Mouse (Mus musculus) neural tube, embryonic 13.5 days (tissue): ENCODE results near the gene 4930452B06Rik. TPM values are rescaled to one million over a fixed set of nuclear protein-coding genes. Genes with fewer than 3 reads are reported as not detected.
"Not testable (repeated sequence)": the region's sequence is repeated elsewhere in the genome, so short reads cannot be mapped to it uniquely, and the experiment has no call there.

Source experiments
- ATAC-seq: fragments of 200-750 bp; cut with Nextera tagmentation; 2 replicates; pipeline ENCODE4 v1.8.0; 2017; ENCODE audit warnings: low read depth, mild to moderate bottlenecking, moderate TSS enrichment, moderate library complexity
- H3K27ac ChIP-seq: fragments of 300-500 bp; sonication (generic); replicated peaks from 2 replicates; pipeline ENCODE4 v1.5.1; 2015; ENCODE audit warnings: moderate library complexity, mild to moderate bottlenecking, inconsistent platforms
- H3K27me3 ChIP-seq: fragments of 300-500 bp; sonication (generic); 2 replicates; pipeline ENCODE4 v1.6.1; 2015; ENCODE audit warnings: mild to moderate bottlenecking, inconsistent platforms
- H3K36me3 ChIP-seq: fragments of 300-500 bp; sonication (generic); 2 replicates; pipeline ENCODE4 v1.6.1; 2015; ENCODE audit warnings: mild to moderate bottlenecking, inconsistent platforms
- H3K4me1 ChIP-seq: fragments of 300-500 bp; sonication (generic); replicated peaks from 2 replicates; pipeline ENCODE4 v1.6.1; 2015; ENCODE audit warnings: inconsistent platforms
- H3K4me2 ChIP-seq: fragments of 300-500 bp; sonication (generic); 2 replicates; pipeline ENCODE4 v1.6.1; 2015; ENCODE audit warnings: inconsistent platforms, mild to moderate bottlenecking, moderate library complexity
- H3K4me3 ChIP-seq: fragments of 300-500 bp; sonication (generic); 2 replicates; pipeline ENCODE4 v1.5.1; 2015; ENCODE audit warnings: mild to moderate bottlenecking, inconsistent platforms
- H3K9ac ChIP-seq: fragments of 300-500 bp; sonication (generic); 2 replicates; pipeline ENCODE4 v1.6.1; 2015; ENCODE audit warnings: moderate library complexity, mild to moderate bottlenecking, inconsistent platforms
- H3K9me3 ChIP-seq: fragments of 300-500 bp; sonication (generic); 2 replicates; pipeline ENCODE4 v1.6.1; 2016; ENCODE audit warnings: inconsistent platforms
- WGBS: fragments of 180-500 bp; shearing (Covaris S2); methylation state at CpG from one replicate; pipeline ENCODE4 v1.1.7; 2015; 5-methylcytosine and 5-hydroxymethylcytosine counted together
- polyA plus RNA-seq: library from polyadenylated mRNA; unstranded; fragments of >200 nt; fragmentation: Nextera tagmentation; extraction: Ambion mirVana; gene quantifications from 2 replicates; pipeline ENCODE4 v1.2.1, GENCODE M21; 2015

Gene 4930452B06Rik
- polyA plus RNA-seq, 1 experiment from 2014 or later, result 4.3 TPM

GRCm38 (mm10) chr14:8620580-8620979, 45.5 kb downstream of the 4930452B06Rik start:
- 89% methylated on average over 5 of the region's 5 CpGs for WGBS
- Histone ChIP-seq H3K9ac (no peak overlapping the region), H3K27me3 (no peaks in the 10 kb centered on the region), H3K4me2 (no peak overlapping the region), H3K36me3 (no peaks in the 10 kb centered on the region), H3K4me3 (no peak overlapping the region), H3K27ac (no peak overlapping the region), H3K9me3 (no peaks in the 10 kb centered on the region), H3K4me1 (no peaks in the 10 kb centered on the region)
- ATAC-seq, result no peak

DNA sequence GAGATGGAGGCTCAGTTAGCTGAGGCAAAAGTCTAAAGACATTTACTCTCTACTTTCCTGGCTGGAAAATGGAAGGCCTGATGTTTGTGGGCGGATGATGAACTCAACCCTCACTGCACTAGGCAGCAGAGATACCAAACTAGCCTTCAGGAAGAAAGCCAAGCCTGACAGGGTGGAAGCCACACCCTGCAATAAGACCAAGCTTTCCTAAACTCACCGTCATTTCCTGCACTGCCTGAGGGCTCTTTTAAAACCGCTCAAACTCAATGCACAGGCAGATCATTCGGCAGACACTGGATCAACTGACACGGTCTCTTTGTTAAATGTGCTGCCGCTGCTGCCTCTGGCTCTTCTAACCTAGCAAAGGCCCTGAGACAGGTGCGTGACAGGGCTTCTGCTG, 50.4 kb downstream of the 4930452B06Rik start:
- no peak overlapping the region for H3K27ac ChIP-seq
- ATAC-seq, result no peak
- H3K4me3 ChIP-seq, result no peak overlapping the region
- H3K4me2 ChIP-seq, result no peak overlapping the region
- H3K9me3 ChIP-seq, result no peaks in the 10 kb centered on the region
- H3K9ac ChIP-seq, result no peak overlapping the region
- peaks cover 6% of the 10 kb centered on the region for H3K4me1 ChIP-seq
- WGBS, result 66% methylated on average over 7 of the region's 7 CpGs
- no peaks in the 10 kb centered on the region for H3K27me3 ChIP-seq
- H3K36me3 ChIP-seq, result no peaks in the 10 kb centered on the region

DNA sequence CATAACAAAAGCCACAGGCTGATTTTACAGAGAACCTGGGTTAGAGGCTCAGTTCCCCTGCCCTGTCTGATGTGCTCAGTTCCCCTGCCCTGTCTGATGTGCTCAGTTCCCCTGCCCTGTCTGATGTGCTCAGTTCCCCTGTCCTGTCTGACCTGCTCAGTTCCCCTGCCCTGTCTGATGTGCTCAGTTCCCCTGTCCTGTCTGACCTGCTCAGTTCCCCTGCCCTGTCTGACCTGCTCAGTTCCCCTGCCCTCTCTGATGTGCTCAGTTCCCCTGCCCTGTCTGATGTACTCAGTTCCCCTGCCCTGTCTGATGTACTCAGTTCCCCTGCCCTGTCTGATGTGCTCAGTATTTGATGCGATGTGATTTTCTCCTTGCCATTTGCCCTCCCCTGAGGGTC, 51.6 kb downstream of the 4930452B06Rik start:
- not testable (repeated sequence) for H3K4me3 ChIP-seq, H3K9me3 ChIP-seq, H3K27me3 ChIP-seq, H3K4me1 ChIP-seq, ATAC-seq, H3K9ac ChIP-seq, H3K36me3 ChIP-seq, H3K4me2 ChIP-seq, H3K27ac ChIP-seq
- WGBS, result 86% methylated on average over 1 of the region's 1 CpGs

- no peaks in the 10 kb centered on the region for H3K9me3 ChIP-seq
- no peak overlapping the region for H3K27ac ChIP-seq
- H3K4me1 ChIP-seq, result peaks cover 6% of the 10 kb centered on the region
- H3K9ac ChIP-seq, result no peak overlapping the region
- H3K27me3 ChIP-seq, result no peaks in the 10 kb centered on the region
- no peak for ATAC-seq
- H3K36me3 ChIP-seq, result no peaks in the 10 kb centered on the region
- H3K4me2 ChIP-seq, result no peak overlapping the region
- no peak overlapping the region for H3K4me3 ChIP-seq
Observed at GRCm38 (mm10) chr14:8612080-8612479, 54.0 kb downstream of the 4930452B06Rik start.

DNA sequence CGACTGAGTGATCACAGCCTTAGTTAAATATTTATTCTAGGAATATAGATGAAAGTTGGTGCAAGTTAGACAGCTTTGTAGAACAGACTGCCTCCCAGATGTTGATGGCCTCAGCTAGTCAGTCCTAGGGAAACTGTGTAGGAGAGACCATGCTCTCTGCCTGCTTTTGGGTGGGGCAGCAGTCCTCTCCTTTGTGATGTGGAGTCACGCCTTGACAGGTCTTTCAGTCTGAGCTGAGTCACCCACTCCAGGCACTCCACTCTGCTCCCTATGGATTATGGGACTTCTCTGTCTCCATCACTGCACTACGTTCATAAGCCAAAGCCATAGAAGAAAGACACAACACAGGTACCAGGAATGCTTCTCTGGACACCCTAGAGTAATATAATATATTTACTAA, 55.9 kb downstream of the 4930452B06Rik start:
- ATAC-seq, result no peak
- Histone ChIP-seq H3K9ac (no peak overlapping the region), H3K27ac (no peak overlapping the region), H3K4me3 (no peak overlapping the region), H3K9me3 (no peaks in the 10 kb centered on the region), H3K27me3 (no peaks in the 10 kb centered on the region), H3K4me1 (peaks cover 6% of the 10 kb centered on the region), H3K4me2 (no peak overlapping the region), H3K36me3 (no peaks in the 10 kb centered on the region)
- 79% methylated on average over 3 of the region's 3 CpGs for WGBS

DNA sequence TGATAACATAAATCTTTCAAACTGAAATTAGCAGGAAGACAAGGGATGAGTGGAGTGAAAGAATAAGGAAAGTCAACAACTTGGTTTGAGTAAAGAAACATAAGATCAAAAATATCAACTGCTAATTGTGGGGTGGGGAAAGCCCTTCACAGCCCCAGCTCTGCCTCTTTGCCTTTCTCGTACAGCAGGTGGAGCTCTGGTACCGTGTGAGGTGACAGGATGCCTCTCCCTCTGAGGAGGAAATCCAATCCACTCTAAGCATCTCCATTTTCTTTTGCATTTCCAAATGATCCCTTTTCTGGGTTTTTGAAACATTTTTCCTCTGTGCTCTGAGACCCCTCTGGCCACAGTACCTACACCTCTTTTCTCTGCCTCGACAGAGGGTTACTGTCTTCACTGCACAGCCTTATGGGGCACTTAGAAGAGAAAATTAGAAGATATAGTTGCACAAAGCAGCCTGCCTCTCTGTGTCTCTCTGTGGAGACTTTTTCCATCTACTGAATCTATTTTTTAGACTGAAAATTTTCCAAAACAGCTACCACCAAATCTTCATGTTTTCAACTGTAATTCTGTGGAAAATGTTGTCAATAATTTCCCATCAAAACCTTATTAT, 57.4 kb downstream of the 4930452B06Rik start:
- peak; percentile 75; the same call in 1 of the 2 replicates for ATAC-seq
- no peak overlapping the region for H3K27ac ChIP-seq
- peaks cover 6% of the 10 kb centered on the region for H3K4me1 ChIP-seq
- no peaks in the 10 kb centered on the region for H3K9me3 ChIP-seq
- no peak overlapping the region for H3K4me3 ChIP-seq
- no peak overlapping the region for H3K9ac ChIP-seq
- H3K36me3 ChIP-seq, result no peaks in the 10 kb centered on the region
- H3K27me3 ChIP-seq, result no peaks in the 10 kb centered on the region
- H3K4me2 ChIP-seq, result no peak overlapping the region
- 7% methylated on average over 3 of the region's 3 CpGs for WGBS

GRCm38 (mm10) chr14:8604898-8605297, 61.1 kb downstream of the 4930452B06Rik start:
- no peaks in the 10 kb centered on the region for H3K27me3 ChIP-seq
- H3K9ac ChIP-seq, result no peak overlapping the region
- H3K4me1 ChIP-seq, result no peaks in the 10 kb centered on the region; the same call in 1 of the 2 replicates
- peak; percentile 47 for ATAC-seq
- no peaks in the 10 kb centered on the region for H3K36me3 ChIP-seq
- H3K9me3 ChIP-seq, result no peaks in the 10 kb centered on the region
- H3K4me3 ChIP-seq, result no peak overlapping the region
- WGBS, result 49% methylated on average over 2 of the region's 2 CpGs
- no peak overlapping the region for H3K27ac ChIP-seq
- no peak overlapping the region for H3K4me2 ChIP-seq

- no peak for ATAC-seq
- Histone ChIP-seq H3K4me3 (no peak overlapping the region), H3K9ac (no peak overlapping the region), H3K36me3 (no peaks in the 10 kb centered on the region), H3K27me3 (no peaks in the 10 kb centered on the region), H3K4me2 (no peak overlapping the region), H3K27ac (no peak overlapping the region), H3K4me1 (no peaks in the 10 kb centered on the region), H3K9me3 (no peaks in the 10 kb centered on the region)
- 91% methylated on average over 1 of the region's 1 CpGs for WGBS
Observed at GRCm38 (mm10) chr14:8585031-8585430, 81.0 kb downstream of the 4930452B06Rik start.

- not testable (repeated sequence) for H3K9me3 ChIP-seq, H3K27ac ChIP-seq, H3K9ac ChIP-seq, H3K27me3 ChIP-seq, H3K4me3 ChIP-seq, ATAC-seq, H3K4me2 ChIP-seq, H3K4me1 ChIP-seq, H3K36me3 ChIP-seq
- WGBS, result 93% methylated on average over 2 of the region's 2 CpGs
Observed at GRCm38 (mm10) chr14:8551006-8551405, 115.0 kb downstream of the 4930452B06Rik start.

DNA sequence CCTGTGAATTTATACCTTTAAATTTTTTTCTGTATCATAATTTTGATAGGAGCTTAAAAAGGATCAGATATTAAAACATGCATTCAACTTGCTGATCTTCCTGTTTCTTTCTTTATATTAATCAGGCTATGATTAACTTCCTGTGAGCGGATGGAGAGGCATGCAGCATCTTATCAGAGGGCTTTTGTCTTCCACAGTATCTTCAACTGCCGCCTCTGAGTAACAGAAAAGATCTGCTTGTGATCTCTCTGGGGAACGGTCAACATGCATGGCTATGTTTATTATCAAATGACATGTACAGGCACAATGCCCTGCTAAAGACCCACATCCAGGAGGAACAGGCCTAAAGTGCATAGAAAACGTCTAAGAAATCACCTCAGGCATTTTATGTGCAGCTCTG, 116.9 kb downstream of the 4930452B06Rik start:
- H3K9ac ChIP-seq, result no peak overlapping the region
- no peaks in the 10 kb centered on the region for H3K4me1 ChIP-seq
- H3K9me3 ChIP-seq, result no peaks in the 10 kb centered on the region
- H3K27ac ChIP-seq, result no peak overlapping the region
- no peak for ATAC-seq
- 69% methylated on average over 4 of the region's 4 CpGs for whole genome bisulfite sequencing
- H3K4me3 ChIP-seq, result no peak overlapping the region
- no peak overlapping the region for H3K4me2 ChIP-seq
- H3K27me3 ChIP-seq, result no peaks in the 10 kb centered on the region
- no peaks in the 10 kb centered on the region for H3K36me3 ChIP-seq

DNA sequence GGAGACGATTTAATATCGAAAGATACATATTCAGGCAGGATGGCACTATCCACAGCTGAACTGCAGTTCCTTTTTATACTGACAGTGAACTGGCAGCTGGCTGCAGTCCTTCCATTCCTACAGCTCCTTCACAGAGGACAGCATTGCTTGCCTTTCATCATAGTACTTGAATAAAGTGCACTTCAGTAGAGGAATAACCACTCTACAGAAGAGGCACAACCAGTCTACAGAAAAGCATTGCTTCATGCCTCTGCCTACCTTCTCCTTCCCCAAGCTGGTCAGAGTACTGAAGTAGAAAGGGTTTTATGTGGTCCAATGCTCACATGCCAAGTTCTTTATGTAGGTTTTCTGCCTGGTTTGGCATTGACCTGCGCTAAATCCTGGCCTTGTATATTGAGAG, 130.0 kb downstream of the 4930452B06Rik start:
- H3K4me3 ChIP-seq, result no peak overlapping the region
- no peaks in the 10 kb centered on the region for H3K9me3 ChIP-seq
- no peaks in the 10 kb centered on the region for H3K4me1 ChIP-seq
- WGBS, result over 99% methylated on average over 3 of the region's 3 CpGs
- no peaks in the 10 kb centered on the region for H3K27me3 ChIP-seq
- ATAC-seq, result no peak
- H3K27ac ChIP-seq, result no peak overlapping the region
- H3K4me2 ChIP-seq, result no peak overlapping the region
- no peaks in the 10 kb centered on the region for H3K36me3 ChIP-seq
- no peak overlapping the region for H3K9ac ChIP-seq

- H3K4me2 ChIP-seq, result no peak overlapping the region
- no peak for ATAC-seq
- H3K9me3 ChIP-seq, result peaks cover 11% of the 10 kb centered on the region; the same call in 1 of the 2 replicates
- 93% methylated on average over 6 of the region's 6 CpGs for WGBS
- H3K4me3 ChIP-seq, result no peak overlapping the region
- H3K27me3 ChIP-seq, result no peaks in the 10 kb centered on the region
- H3K4me1 ChIP-seq, result no peaks in the 10 kb centered on the region
- H3K27ac ChIP-seq, result no peak overlapping the region
- H3K9ac ChIP-seq, result no peak overlapping the region
- no peaks in the 10 kb centered on the region for H3K36me3 ChIP-seq
Observed at GRCm38 (mm10) chr14:8525232-8525631, 140.8 kb downstream of the 4930452B06Rik start.

DNA sequence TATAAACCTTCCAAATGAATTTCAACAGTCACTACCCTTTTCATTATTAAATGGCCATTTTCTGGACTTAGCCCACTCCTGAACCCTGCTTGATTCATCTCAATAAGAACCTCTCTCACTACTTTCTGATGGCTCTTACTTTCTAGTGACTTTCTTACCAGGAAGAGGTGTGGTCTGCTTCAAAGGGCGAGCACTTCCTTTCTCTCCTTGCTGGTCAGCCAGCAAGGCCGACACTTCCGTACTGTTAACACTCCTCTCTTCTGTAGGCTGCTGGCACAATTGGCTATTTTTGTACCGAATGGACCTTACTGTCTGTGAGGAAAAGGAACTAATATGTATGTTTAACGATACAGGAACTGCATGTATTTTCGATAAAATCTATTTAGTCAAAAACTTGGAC, 148.4 kb downstream of the 4930452B06Rik start:
- H3K9me3 ChIP-seq, result no peaks in the 10 kb centered on the region
- H3K4me2 ChIP-seq, result no peak overlapping the region
- no peak for ATAC-seq
- 84% methylated on average over 6 of the region's 6 CpGs for WGBS
- no peaks in the 10 kb centered on the region for H3K36me3 ChIP-seq
- H3K4me3 ChIP-seq, result no peak overlapping the region
- no peak overlapping the region for H3K27ac ChIP-seq
- no peaks in the 10 kb centered on the region for H3K27me3 ChIP-seq
- H3K4me1 ChIP-seq, result 0 out of 2 replicates have a peak, but pooled peaks cover 3% of the 10 kb centered on the region
- H3K9ac ChIP-seq, result no peak overlapping the region
